Mouse (Mus musculus) splenic B cell, adult 2 months (primary cell): ENCODE measurements around the gene Bfsp1.

ENCODE experiments used
- DNase-seq: peaks from one replicate; pipeline ENCODE4 v3.0.0-alpha.2; 2011; ENCODE audit warnings: low read depth, low spot score
- H3K27me3 ChIP-seq: 2 replicates; pipeline ENCODE4 v1.6.1; 2012; ENCODE audit warnings: mild to moderate bottlenecking, low read length, moderate library complexity, mixed read lengths; ENCODE audit not compliant: control insufficient read depth, poor library complexity, insufficient read depth, severe bottlenecking
- H3K36me3 ChIP-seq: 2 replicates; pipeline ENCODE4 v1.6.1; 2012; ENCODE audit warnings: mild to moderate bottlenecking, low read length, moderate library complexity, mixed read lengths; ENCODE audit not compliant: control insufficient read depth, poor library complexity, insufficient read depth, severe bottlenecking

The Bfsp1 gene

GRCm38 (mm10) chr2:143862484-143863231 is at the start of gene Bfsp1:
Gene Bfsp1, minus strand, starts transcription at chr2:143863173.
- no peak for DNase-seq
- Histone ChIP-seq H3K36me3 (no peaks in the 10 kb centered on the region), H3K27me3 (no peaks in the 10 kb centered on the region)

GRCm38 (mm10) chr2:143912199-143912598 is 49.2 kb upstream of the Bfsp1 start:
- H3K36me3 ChIP-seq, result no peaks in the 10 kb centered on the region
- no peaks in the 10 kb centered on the region for H3K27me3 ChIP-seq
- DNase-seq, result no peak

GRCm38 (mm10) chr2:143909230-143909629 is 46.3 kb upstream of the Bfsp1 start:
- Histone ChIP-seq H3K27me3 (no peaks in the 10 kb centered on the region), H3K36me3 (no peaks in the 10 kb centered on the region)
- DNase-seq, result no peak

DNA sequence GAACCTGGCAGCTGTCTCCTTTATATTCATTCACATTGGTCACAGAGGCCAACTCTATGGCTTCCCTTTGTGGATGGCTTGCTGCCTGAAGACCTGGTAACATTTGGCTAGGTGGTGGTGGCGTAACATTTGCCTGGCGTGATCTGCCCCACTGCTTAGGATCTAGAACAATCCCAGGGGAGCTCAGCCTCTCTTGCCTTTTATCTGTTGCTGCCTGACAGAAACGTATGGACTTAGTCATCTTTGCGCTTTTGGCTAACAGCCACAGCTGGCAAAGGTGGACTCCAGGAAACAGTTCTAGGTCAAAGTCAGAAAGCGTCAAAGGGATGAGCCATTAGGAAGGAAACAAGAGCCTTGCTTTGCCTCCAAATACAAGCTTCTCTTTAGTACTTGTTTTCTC is 41.9 kb upstream of the Bfsp1 start:
- Histone ChIP-seq H3K27me3 (no peaks in the 10 kb centered on the region), H3K36me3 (no peaks in the 10 kb centered on the region)
- DNase-seq, result no peak

DNA sequence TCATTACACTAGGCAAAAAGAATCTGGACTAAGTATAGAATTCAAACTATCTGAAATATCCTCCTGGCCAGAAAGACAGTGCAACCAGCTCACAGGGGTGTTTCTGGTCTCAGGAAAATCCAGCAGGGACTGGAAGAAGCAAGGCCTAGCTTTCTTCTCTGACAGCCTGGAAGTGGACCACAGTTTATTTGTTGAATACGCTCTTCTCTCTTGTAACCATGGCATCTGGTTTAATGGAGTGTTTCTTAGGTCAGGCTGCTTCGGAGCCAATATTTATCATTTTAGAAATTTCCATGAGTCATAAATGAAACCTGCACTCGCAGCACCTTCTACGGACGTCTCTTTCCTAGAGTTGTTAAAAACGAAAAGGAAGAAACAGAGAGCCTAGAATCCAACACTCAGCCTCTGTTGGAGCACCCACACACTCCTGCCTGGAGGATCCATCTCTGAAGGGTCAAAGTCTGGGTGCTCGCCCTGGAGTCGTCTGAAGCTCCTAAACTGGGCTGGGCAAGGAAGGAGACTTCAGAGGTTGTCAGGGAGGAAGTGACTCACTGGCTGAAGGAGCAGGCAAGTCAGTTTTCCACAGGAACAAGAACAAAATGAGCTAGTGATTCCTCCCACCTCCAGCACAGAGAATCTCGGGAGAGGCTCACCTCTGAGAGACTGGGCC is 40.5 kb upstream of the Bfsp1 start:
- Histone ChIP-seq H3K36me3 (no peaks in the 10 kb centered on the region), H3K27me3 (no peaks in the 10 kb centered on the region)
- DNase-seq, result no peak

DNA sequence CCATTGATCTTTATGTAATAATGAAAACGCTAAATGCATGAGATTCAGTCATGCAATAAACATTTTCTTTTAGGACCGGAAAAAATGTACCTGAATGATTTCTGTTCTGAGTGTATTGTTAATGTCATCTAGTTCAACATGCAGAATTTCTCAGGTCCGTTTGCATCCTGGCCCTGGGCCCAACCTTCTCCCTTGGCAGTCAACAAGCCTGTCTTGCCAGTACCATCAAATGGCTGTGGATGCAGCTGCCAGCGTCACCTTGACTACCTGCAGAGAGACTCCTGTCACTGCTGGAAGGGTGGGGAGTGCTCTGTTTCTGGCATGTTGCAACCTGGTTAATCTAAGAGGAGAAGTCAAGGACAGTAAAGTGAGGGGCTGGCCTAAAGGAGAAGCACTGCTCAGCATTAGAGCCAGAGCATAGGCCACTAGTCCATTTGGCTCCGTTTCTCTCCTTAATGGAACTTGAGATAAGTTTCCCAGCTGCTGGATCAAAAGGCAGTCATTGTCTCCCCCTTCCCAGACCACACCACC is 37.9 kb upstream of the Bfsp1 start:
- Histone ChIP-seq H3K27me3 (no peaks in the 10 kb centered on the region), H3K36me3 (no peaks in the 10 kb centered on the region)
- DNase-seq, result no peak

GRCm38 (mm10) chr2:143899470-143900220 is 36.7 kb upstream of the Bfsp1 start:
- H3K27me3 ChIP-seq, result no peaks in the 10 kb centered on the region
- no peaks in the 10 kb centered on the region for H3K36me3 ChIP-seq
- no peak for DNase-seq

DNA sequence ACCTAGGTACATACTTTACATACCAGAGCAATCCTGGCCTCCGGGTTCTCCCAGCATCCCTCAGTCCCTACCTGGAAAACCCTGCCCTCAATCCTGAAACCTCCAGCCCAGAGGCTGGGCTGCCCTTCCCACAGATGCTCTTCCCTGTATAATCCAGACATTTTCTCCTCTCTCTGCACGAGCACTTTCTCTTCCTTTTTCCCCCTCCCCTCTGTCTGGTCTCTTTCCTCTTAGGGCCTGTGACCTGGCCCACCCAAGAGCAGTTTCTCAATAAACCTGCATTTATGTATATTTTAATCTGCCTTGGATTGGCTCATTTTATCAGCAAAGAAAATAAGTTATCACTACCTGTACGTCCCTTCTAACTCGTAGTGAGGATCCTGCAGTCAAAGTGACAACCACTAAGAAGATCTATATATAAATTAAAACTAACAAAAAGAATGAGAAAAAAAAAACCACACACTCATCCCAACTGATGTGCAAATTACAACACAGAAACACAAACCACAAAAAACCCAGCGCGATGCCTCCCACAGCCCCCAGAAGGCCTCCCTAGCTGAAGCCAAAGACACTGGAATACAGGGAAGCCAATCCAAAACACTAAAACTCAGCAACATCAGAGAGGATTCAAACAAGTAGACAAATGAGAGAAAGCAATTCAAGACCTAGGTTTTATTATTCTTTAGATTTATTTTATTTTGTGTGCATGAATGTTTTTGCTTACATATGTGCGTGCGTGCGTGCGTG is 28.5 kb upstream of the Bfsp1 start:
- no peaks in the 10 kb centered on the region for H3K36me3 ChIP-seq
- no peak for DNase-seq
- H3K27me3 ChIP-seq, result no peaks in the 10 kb centered on the region

DNA sequence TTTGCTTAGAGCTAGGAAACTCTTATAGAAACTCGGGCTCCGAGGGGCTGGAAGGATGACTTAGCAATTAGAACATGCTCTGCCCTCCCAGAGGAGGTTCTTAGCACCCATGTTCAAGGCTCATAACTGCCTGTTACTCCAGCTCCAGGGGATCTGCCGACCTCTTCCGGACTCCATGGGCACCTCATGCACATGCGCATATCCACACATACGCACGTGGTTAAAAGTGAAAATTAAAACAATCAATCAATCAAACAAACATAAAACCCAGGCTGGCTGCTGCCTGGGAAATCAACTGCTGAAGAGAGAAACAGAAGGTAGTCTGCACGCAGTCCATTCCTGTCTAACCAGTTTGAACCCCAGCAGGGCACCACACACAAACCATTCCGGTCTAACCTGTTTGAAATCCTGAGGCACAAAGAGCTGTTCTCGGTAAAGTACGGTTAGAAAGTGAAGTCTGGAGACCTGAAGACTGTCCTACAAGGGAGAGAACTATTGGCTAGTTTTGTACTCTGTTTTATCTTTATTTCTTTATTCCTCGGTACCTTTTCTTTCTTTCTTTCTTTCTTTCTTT is 27.0 kb upstream of the Bfsp1 start:
- DNase-seq, result no peak
- Histone ChIP-seq H3K36me3 (no peaks in the 10 kb centered on the region), H3K27me3 (no peaks in the 10 kb centered on the region)

- H3K27me3 ChIP-seq, result no peaks in the 10 kb centered on the region
- no peaks in the 10 kb centered on the region for H3K36me3 ChIP-seq
- no peak for DNase-seq
Observed at GRCm38 (mm10) chr2:143889131-143889859, 26.3 kb upstream of the Bfsp1 start.

GRCm38 (mm10) chr2:143882606-143883288 is 19.8 kb upstream of the Bfsp1 start:
- H3K36me3 ChIP-seq, result no peaks in the 10 kb centered on the region
- DNase-seq, result no peak
- H3K27me3 ChIP-seq, result no peaks in the 10 kb centered on the region

DNA sequence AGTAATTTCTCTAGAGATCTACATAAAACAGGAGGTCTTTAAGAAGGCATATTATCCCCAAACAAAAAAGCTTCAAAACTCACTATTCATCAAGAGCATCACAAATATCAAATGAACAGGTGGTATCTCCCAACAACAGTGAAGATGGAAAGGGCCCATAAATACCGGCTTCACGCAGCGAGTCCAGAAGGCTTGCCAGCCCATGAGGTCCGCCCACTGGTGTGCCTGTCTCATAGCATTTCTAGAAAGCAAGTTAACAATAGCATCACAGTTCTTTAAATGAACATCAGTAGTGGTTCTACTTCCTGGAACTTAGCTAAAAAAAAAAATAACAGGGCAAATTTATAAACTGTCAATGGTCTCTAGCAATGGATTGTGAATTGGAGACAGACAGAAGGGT is 19.0 kb upstream of the Bfsp1 start:
- Histone ChIP-seq H3K36me3 (no peaks in the 10 kb centered on the region), H3K27me3 (no peaks in the 10 kb centered on the region)
- DNase-seq, result no peak

- no peak for DNase-seq
- no peaks in the 10 kb centered on the region for H3K36me3 ChIP-seq
- H3K27me3 ChIP-seq, result no peaks in the 10 kb centered on the region
Observed at GRCm38 (mm10) chr2:143879311-143879710, 16.3 kb upstream of the Bfsp1 start.
